Mouse (Mus musculus) liver, adult (tissue): ENCODE measurements at regions not wholly inside any gene's neighbourhood (a gene's known extent, or its start where the extent isn't known, plus 50 kb on each side); places are given as distances from the start of the nearest gene placed in this dataset.

Source experiments
- GATA4 ChIP-seq: IDR thresholded peaks from 2 replicates; pipeline ENCODE4 v1.6.1; 2014; ENCODE audit warnings: mild to moderate bottlenecking, low read length; ENCODE audit not compliant: insufficient replicate concordance

GRCm38 (mm10) chr16:87248501-87249030 is 105.4 kb upstream of the N6amt1 start:
- no peak for TF ChIP-seq GATA4

- TF ChIP-seq GATA4 = peak; percentile 46; the same call in 1 of the 2 replicates
Observed at GRCm38 (mm10) chr16:87245933-87246791, 107.8 kb upstream of the N6amt1 start.

- TF ChIP-seq GATA4 = no peak
Observed at GRCm38 (mm10) chr16:87245441-87245840, 108.5 kb upstream of the N6amt1 start.

- no peak for TF ChIP-seq GATA4
Observed at GRCm38 (mm10) chr16:87242027-87242426, 112.0 kb upstream of the N6amt1 start.

- no peak for TF ChIP-seq GATA4
Observed at GRCm38 (mm10) chr16:87239105-87239504, 114.9 kb upstream of the N6amt1 start.

GRCm38 (mm10) chr16:87234199-87234598 is 119.8 kb upstream of the N6amt1 start:
- TF ChIP-seq GATA4 = no peak

- TF ChIP-seq GATA4 = no peak
Observed at GRCm38 (mm10) chr16:87225595-87225994, 128.4 kb upstream of the N6amt1 start.

GRCm38 (mm10) chr16:87225085-87225484 is 128.9 kb upstream of the N6amt1 start:
- no peak for TF ChIP-seq GATA4

- TF ChIP-seq GATA4 = no peak
Observed at GRCm38 (mm10) chr16:87224024-87224423, 130.0 kb upstream of the N6amt1 start.

- TF ChIP-seq GATA4 = no peak
Observed at GRCm38 (mm10) chr16:87220611-87221010, 133.4 kb upstream of the N6amt1 start.

- no peak for TF ChIP-seq GATA4
Observed at GRCm38 (mm10) chr16:87220201-87220600, 133.8 kb upstream of the N6amt1 start.

- TF ChIP-seq GATA4 = no peak
Observed at GRCm38 (mm10) chr16:87207875-87208274, 146.1 kb upstream of the N6amt1 start.

GRCm38 (mm10) chr16:87190471-87190870 is 163.5 kb upstream of the N6amt1 start:
- no peak for TF ChIP-seq GATA4

- TF ChIP-seq GATA4 = no peak
Observed at GRCm38 (mm10) chr16:87188737-87189136, 165.2 kb upstream of the N6amt1 start.

GRCm38 (mm10) chr16:87172395-87172794 is 181.6 kb upstream of the N6amt1 start:
- no peak for TF ChIP-seq GATA4

- TF ChIP-seq GATA4 = no peak
Observed at GRCm38 (mm10) chr16:87139301-87139700, 214.7 kb upstream of the N6amt1 start.

GRCm38 (mm10) chr16:87136503-87136902 is 217.5 kb upstream of the N6amt1 start:
- no peak for TF ChIP-seq GATA4

- no peak for TF ChIP-seq GATA4
Observed at GRCm38 (mm10) chr16:87134452-87134851, 219.5 kb upstream of the N6amt1 start.
